Mouse (Mus musculus) heart, postnatal 0 days (tissue): Measurements from ENCODE around the gene Nhlrc4. TPM values are rescaled to one million over a fixed set of nuclear protein-coding genes. Genes with fewer than 3 reads are reported as not detected.
A peak's percentile ranks its signal among the peaks of the same experiment; 100 is the strongest.

ENCODE experiments used
- ATAC-seq: fragments of 200-750 bp; cut with Nextera tagmentation; 2 replicates; pipeline ENCODE4 v1.8.0; 2017; ENCODE audit warnings: low read depth, moderate number of reproducible peaks, moderate library complexity; ENCODE audit not compliant: insufficient read depth
- DNase-seq: peaks from one replicate; pipeline ENCODE4 v3.0.0-alpha.2; 2016; ENCODE audit warnings: low spot score
- H3K27ac ChIP-seq: fragments of 300-500 bp; sonication (generic); 2 replicates; pipeline ENCODE4 v1.5.1; 2014; ENCODE audit warnings: low read depth, mild to moderate bottlenecking
- H3K27me3 ChIP-seq: fragments of 300-500 bp; sonication (generic); 2 replicates; pipeline ENCODE4 v1.6.1; 2014; ENCODE audit warnings: low read length, mixed read lengths; ENCODE audit not compliant: control insufficient read depth, insufficient read depth
- H3K36me3 ChIP-seq: fragments of 300-500 bp; sonication (generic); replicated peaks from 2 replicates; pipeline ENCODE4 v1.6.1; 2014; ENCODE audit warnings: low read length, mixed read lengths; ENCODE audit not compliant: control insufficient read depth, insufficient read depth
- H3K4me1 ChIP-seq: fragments of 300-500 bp; sonication (generic); 2 replicates; pipeline ENCODE4 v1.6.1; 2014; ENCODE audit warnings: antibody characterized with exemption; ENCODE audit not compliant: control insufficient read depth, insufficient read depth
- H3K4me2 ChIP-seq: fragments of 300-500 bp; sonication (generic); 2 replicates; pipeline ENCODE4 v1.6.1; 2014; ENCODE audit warnings: low read depth, mild to moderate bottlenecking, low read length, moderate library complexity
- H3K4me3 ChIP-seq: fragments of 300-500 bp; sonication (generic); 2 replicates; pipeline ENCODE4 v1.5.1; 2014; ENCODE audit warnings: low read depth, low read length
- H3K9ac ChIP-seq: fragments of 300-500 bp; sonication (generic); replicated peaks from 2 replicates; pipeline ENCODE4 v1.6.1; 2014; ENCODE audit warnings: low read depth, low read length, mixed read lengths
- H3K9me3 ChIP-seq: fragments of 300-500 bp; sonication (generic); replicated peaks from 2 replicates; pipeline ENCODE4 v1.6.1; 2016; ENCODE audit warnings: low read length; ENCODE audit not compliant: control insufficient read depth
- CTCF ChIP-seq: IDR thresholded peaks from 2 replicates; pipeline ENCODE4 v1.5.1; 2016; ENCODE audit warnings: antibody characterized with exemption, control low read depth, low read depth
- EP300 ChIP-seq: IDR thresholded peaks from 2 replicates; pipeline ENCODE4 v1.6.1; 2016; ENCODE audit warnings: antibody characterized with exemption, low read depth
- WGBS: fragments of 180-500 bp; shearing (Covaris S2); extraction: QIAGEN DNeasy Blood & Tissue Kit; methylation state at CpG from one replicate; pipeline ENCODE4 v1.1.7; 2014; 5-methylcytosine and 5-hydroxymethylcytosine counted together
- polyA plus RNA-seq: library from polyadenylated mRNA; unstranded; fragments of >200 nt; fragmentation: Nextera tagmentation; extraction: Ambion mirVana; gene quantifications from 2 replicates; pipeline ENCODE4 v1.2.1, GENCODE M21; 2015
- total RNA-seq: library from RNA; depleted of rRNA; stranded (reverse); fragments of >200 nt; gene quantifications from 2 replicates; pipeline ENCODE4 v1.2.3, GENCODE M21; 2014; ENCODE audit warnings: low replicate concordance

Gene Nhlrc4
- total and polyA plus RNA-seq, 2 experiments from 2014 or later = not detected

DNA sequence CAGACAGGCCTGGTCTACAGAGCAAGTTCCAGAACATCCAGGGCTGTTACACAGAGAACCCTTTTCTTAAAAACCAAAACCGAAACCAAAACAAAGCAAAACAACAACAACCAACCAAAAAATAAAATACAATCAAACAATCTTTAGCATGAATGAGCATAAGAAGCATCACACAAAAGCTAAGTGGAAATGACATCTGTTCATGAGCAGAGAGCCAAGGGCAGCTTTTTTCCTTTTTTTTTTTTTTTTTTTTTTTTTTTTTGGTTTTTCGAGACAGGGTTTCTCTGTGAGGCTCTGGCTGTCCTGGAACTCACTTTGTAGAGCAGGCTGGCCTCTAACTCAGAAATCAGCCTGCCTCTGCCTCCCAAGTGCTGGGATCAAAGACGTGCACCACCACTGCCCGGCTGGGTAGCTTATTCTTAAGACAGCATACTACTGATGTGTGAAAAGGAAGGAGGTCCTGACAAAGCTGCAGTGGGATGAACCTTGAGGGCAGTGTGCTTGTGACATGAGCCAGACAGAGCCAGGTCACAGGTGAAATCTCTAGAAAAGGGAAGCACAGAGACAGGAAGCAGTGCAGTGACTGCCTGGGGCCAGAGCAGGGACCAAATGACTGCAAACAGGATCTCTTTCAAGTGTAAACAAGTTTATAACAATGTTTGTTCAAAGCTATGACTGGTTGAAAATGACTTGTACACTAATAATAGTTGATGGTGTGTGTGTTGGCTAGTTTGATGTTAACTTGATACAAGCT lies 26.4 kb upstream of the Nhlrc4 start:
- Histone ChIP-seq H3K36me3 (no peaks in the 10 kb centered on the region), H3K4me2 (no peak overlapping the region), H3K4me1 (peaks cover 12% of the 10 kb centered on the region), H3K9ac (no peak overlapping the region), H3K27me3 (no peaks in the 10 kb centered on the region), H3K4me3 (no peak overlapping the region), H3K9me3 (no peaks in the 10 kb centered on the region), H3K27ac (no peak overlapping the region)
- TF ChIP-seq EP300 = no peak
- no peak for TF ChIP-seq CTCF
- ATAC-seq (no peak), DNase-seq (no peak)
- 79% methylated on average over 4 of the region's 4 CpGs for WGBS

DNA sequence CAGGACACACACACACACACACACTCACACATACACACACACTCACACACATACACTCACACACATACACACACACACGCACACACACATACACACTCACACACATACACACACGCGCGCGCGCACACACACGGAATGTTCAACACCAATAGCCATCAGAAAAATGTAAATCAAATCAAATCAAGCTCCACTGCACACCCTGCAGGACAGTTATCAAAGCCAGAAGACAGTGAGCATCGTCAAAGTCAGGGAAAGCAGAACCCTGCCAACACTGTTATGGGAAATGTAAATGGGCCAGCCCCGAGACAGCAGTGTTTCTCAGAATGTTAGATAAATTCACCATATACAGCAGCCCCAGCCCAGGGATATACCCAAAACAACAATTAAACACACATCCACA lies 25.7 kb upstream of the Nhlrc4 start:
- WGBS = 87% methylated on average over 9 of the region's 9 CpGs
- ATAC-seq (no peak), DNase-seq (no peak)
- no peaks in the 10 kb centered on the region for H3K36me3 ChIP-seq
- no peak overlapping the region for H3K4me3 ChIP-seq
- no peak overlapping the region for H3K4me2 ChIP-seq
- no peak overlapping the region for H3K27ac ChIP-seq
- TF ChIP-seq CTCF (no peak), EP300 (no peak)
- H3K9ac ChIP-seq = no peak overlapping the region
- no peaks in the 10 kb centered on the region for H3K9me3 ChIP-seq
- H3K4me1 ChIP-seq = peaks cover 12% of the 10 kb centered on the region
- H3K27me3 ChIP-seq = no peaks in the 10 kb centered on the region

DNA sequence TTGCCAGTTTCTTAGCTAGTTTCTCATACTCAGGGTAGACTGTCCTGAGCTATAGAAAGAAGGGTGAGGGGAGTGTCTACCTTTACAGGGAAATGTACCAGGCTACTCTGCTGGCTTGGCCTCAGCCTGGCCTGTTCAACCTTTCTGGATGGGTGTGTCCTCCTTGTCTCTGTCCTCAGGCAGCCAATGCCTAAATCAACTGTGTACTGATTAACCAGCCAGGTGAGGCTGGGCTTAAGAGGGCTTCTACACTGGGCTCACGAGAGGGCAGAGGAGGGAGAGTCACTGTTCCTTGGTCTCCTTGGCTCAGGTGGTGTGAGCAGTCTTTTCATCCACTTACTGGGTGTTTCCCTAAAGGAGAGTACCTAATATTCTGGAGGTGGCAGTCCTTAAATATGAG lies 23.4 kb upstream of the Nhlrc4 start:
- Histone ChIP-seq H3K27me3 (no peaks in the 10 kb centered on the region), H3K36me3 (no peaks in the 10 kb centered on the region), H3K9ac (no peak overlapping the region), H3K27ac (0 out of 2 replicates have a peak overlapping the region, but pooled peaks have one; percentile 3), H3K4me2 (no peak overlapping the region), H3K9me3 (no peaks in the 10 kb centered on the region), H3K4me1 (peaks cover 12% of the 10 kb centered on the region), H3K4me3 (no peak overlapping the region)
- DNase-seq = no peak
- WGBS = 70% methylated on average over 1 of the region's 1 CpGs
- ATAC-seq = no peak
- TF ChIP-seq EP300 (no peak), CTCF (no peak)

DNA sequence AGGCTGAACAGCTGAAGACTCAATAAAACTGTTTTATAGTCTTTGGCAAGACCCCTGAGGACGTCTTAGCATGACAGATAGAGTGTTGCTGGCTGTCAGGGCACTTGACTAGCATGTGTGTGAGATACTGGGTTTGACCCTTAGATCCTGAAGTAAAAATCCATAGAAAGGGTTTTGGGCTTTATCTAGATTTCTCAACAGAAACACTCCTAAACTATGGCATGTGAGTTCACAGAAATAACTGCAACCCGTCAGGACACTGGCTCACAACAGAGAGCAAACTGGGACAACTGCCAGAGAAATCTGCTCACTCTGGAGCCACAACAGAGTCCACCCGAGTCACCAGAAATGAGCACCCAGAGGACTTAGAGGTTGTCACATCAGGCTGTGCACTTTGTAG lies 22.9 kb upstream of the Nhlrc4 start:
- no peak; the same call in 1 of the 2 replicates for ATAC-seq

DNA sequence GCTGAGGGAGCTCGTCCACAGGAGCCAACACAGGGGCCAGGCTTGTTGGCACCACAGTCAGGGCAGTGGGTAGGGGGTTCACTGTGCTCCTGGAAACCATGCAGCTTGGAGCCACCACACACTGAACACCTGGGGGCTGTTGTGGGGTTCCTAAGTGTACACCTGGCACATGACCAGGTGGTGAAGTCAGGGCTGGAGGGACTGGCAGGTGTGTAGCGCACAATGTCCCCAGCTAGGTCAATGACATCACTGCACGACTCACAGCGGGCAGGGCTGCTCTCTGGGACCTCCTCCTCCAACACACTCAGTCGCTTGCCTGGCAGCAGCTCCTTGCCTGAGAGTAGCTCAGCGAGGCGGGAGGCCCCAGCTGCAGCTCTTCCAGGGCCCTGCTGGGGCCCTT lies 19.5 kb upstream of the Nhlrc4 start:
- no peak overlapping the region for H3K4me3 ChIP-seq
- WGBS = 81% methylated on average over 7 of the region's 7 CpGs
- H3K27ac ChIP-seq = no peak overlapping the region
- no peak overlapping the region for H3K4me2 ChIP-seq
- H3K9ac ChIP-seq = no peak overlapping the region
- no peaks in the 10 kb centered on the region for H3K27me3 ChIP-seq
- no peak for ATAC-seq
- H3K36me3 ChIP-seq = peaks cover 17% of the 10 kb centered on the region; the same call in 1 of the 2 replicates
- DNase-seq = no peak
- no peaks in the 10 kb centered on the region for H3K9me3 ChIP-seq
- TF ChIP-seq CTCF (no peak), EP300 (no peak)
- peaks cover 12% of the 10 kb centered on the region for H3K4me1 ChIP-seq

More for the DNA sequence above, 22.9 kb upstream of the Nhlrc4 start:
- TF ChIP-seq CTCF (no peak), EP300 (no peak)
- peak overlapping the region; percentile 30; the same call in 1 of the 2 replicates for H3K27ac ChIP-seq
- no peaks in the 10 kb centered on the region for H3K9me3 ChIP-seq
- no peak overlapping the region for H3K4me2 ChIP-seq
- no peak overlapping the region for H3K9ac ChIP-seq
- no peaks in the 10 kb centered on the region for H3K36me3 ChIP-seq
- peak; percentile 35 for DNase-seq
- peaks cover 12% of the 10 kb centered on the region for H3K4me1 ChIP-seq
- no peaks in the 10 kb centered on the region for H3K27me3 ChIP-seq
- whole genome bisulfite sequencing = 16% methylated on average over 3 of the region's 3 CpGs
- no peak overlapping the region for H3K4me3 ChIP-seq

DNA sequence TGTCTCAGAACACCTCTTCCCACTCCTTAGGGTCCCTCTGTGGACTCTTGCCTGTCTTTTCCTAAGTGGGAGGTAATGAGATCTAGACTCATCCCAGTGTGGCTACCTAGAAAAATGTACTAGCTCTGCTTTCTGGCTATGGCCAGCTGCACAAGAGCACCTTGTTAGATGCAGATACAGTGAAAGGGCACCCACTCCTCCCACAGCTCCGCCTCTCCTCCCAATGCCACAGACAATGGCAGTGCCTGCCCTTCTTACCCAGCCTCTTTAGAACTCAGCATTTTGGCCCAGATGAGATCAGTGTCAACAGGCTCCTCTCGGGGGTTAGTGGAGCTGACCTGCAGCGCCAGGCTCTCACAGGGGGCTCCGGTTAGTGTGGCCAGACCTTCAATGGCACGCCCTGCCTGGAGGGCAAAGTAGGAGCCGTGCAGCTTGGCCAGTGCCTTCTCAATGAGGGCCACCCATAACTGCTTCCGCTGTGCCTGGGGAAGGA lies 17.7 kb upstream of the Nhlrc4 start:
- Histone ChIP-seq H3K4me3 (no peak overlapping the region), H3K4me2 (no peak overlapping the region), H3K9me3 (no peaks in the 10 kb centered on the region), H3K4me1 (peaks cover 2% of the 10 kb centered on the region; the same call in 1 of the 2 replicates), H3K27me3 (no peaks in the 10 kb centered on the region), H3K27ac (no peak overlapping the region), H3K36me3 (peaks cover 26% of the 10 kb centered on the region; the same call in 1 of the 2 replicates), H3K9ac (no peak overlapping the region)
- WGBS = 95% methylated on average over 7 of the region's 7 CpGs
- DNase-seq = no peak
- TF ChIP-seq CTCF = no peak
- TF ChIP-seq EP300 = no peak
- ATAC-seq = no peak
